8 mouse cellular contexts compared by ENCODE assay signal in genomic region chr17:28580396-28580795, GRCm38 (mm10). TPM values are rescaled to one million over a fixed set of nuclear protein-coding genes. Genes with fewer than 3 reads are reported as not detected.
DNase-seq lines count a peak whose midpoint lies in the region; ATAC-seq and TF ChIP-seq lines count a peak whose summit lies in the region.

No protein-coding gene starts in this region.

- no peaks in the 10 kb centered on the region for H3K27me3 ChIP-seq in midbrain, embryonic 14.5 days (ENCODE audit: control insufficient read depth, insufficient read depth, low read length)
- no peaks in the 10 kb centered on the region for H3K27me3 ChIP-seq in midbrain, embryonic 15.5 days (replicated peaks)
- H3K27me3 ChIP-seq in heart, postnatal 0 days (ENCODE audit: control insufficient read depth, insufficient read depth, low read length): peaks cover 6% of the 10 kb centered on the region; the same call in 1 of the 2 replicates
- H3K27me3 ChIP-seq in neural tube, embryonic 13.5 days: peaks cover 3% of the 10 kb centered on the region
- H3K27me3 ChIP-seq in forebrain, postnatal 0 days (ENCODE audit: insufficient read depth, low read length): no peaks in the 10 kb centered on the region

- TF ChIP-seq EP300 in heart, postnatal 0 days (IDR thresholded peaks at IDR 0.05; ENCODE audit: low read depth): no peak

- H3K36me3 ChIP-seq in midbrain, embryonic 14.5 days (ENCODE audit: control insufficient read depth, insufficient read depth, low read length): no peaks in the 10 kb centered on the region
- H3K36me3 ChIP-seq in midbrain, embryonic 15.5 days (replicated peaks): no peaks in the 10 kb centered on the region
- H3K36me3 ChIP-seq in heart, postnatal 0 days (replicated peaks; ENCODE audit: control insufficient read depth, insufficient read depth, low read length): no peaks in the 10 kb centered on the region
- H3K36me3 ChIP-seq in neural tube, embryonic 13.5 days: no peaks in the 10 kb centered on the region
- H3K36me3 ChIP-seq in forebrain, postnatal 0 days (ENCODE audit: insufficient read depth): no peaks in the 10 kb centered on the region; the same call in 1 of the 2 replicates

- peaks cover 6% of the 10 kb centered on the region for H3K4me1 ChIP-seq in midbrain, embryonic 14.5 days (ENCODE audit: control insufficient read depth, insufficient read depth, low read length)
- H3K4me1 ChIP-seq in midbrain, embryonic 15.5 days: peaks cover 8% of the 10 kb centered on the region; the same call in 1 of the 2 replicates
- H3K4me1 ChIP-seq in heart, postnatal 0 days (ENCODE audit: control insufficient read depth, insufficient read depth): no peaks in the 10 kb centered on the region
- peaks cover 15% of the 10 kb centered on the region for H3K4me1 ChIP-seq in neural tube, embryonic 13.5 days (replicated peaks)
- no peaks in the 10 kb centered on the region for H3K4me1 ChIP-seq in forebrain, postnatal 0 days (ENCODE audit: insufficient read depth)

- no peak overlapping the region for H3K4me3 ChIP-seq in midbrain, embryonic 14.5 days (replicated peaks; ENCODE audit: low read depth, low read length)
- no peak overlapping the region for H3K4me3 ChIP-seq in midbrain, embryonic 15.5 days
- no peak overlapping the region for H3K4me3 ChIP-seq in heart, postnatal 0 days (ENCODE audit: low read depth, low read length)
- H3K4me3 ChIP-seq in neural tube, embryonic 13.5 days: no peak overlapping the region
- no peak overlapping the region for H3K4me3 ChIP-seq in forebrain, postnatal 0 days (ENCODE audit: low read depth, low read length)

- no peak for ATAC-seq in midbrain, embryonic 14.5 days (ENCODE audit: low FRiP score, low TSS enrichment)
- ATAC-seq in midbrain, embryonic 15.5 days (replicated peaks): no peak
- peak; percentile 88 for ATAC-seq in heart, postnatal 0 days (ENCODE audit: insufficient read depth, low read depth)
- 0 out of 2 replicates have a peak, but pooled peaks have one; percentile 27 for ATAC-seq in neural tube, embryonic 13.5 days (ENCODE audit: low read depth)
- ATAC-seq in forebrain, postnatal 0 days: no peak

- TF ChIP-seq CTCF in heart, postnatal 0 days (IDR thresholded peaks at IDR 0.05; ENCODE audit: low read depth): no peak
- no peak for TF ChIP-seq CTCF in forebrain, postnatal 0 days (IDR thresholded peaks at IDR 0.05; ENCODE audit: low read depth)

- H3K27ac ChIP-seq in midbrain, embryonic 14.5 days (replicated peaks; ENCODE audit: low read depth, low read length): no peak overlapping the region
- H3K27ac ChIP-seq in midbrain, embryonic 15.5 days: no peak overlapping the region
- H3K27ac ChIP-seq in heart, postnatal 0 days (ENCODE audit: low read depth): no peak overlapping the region
- H3K27ac ChIP-seq in neural tube, embryonic 13.5 days (replicated peaks): no peak overlapping the region
- no peak overlapping the region for H3K27ac ChIP-seq in forebrain, postnatal 0 days (ENCODE audit: low read depth, low read length)

- no peak overlapping the region for H3K9ac ChIP-seq in midbrain, embryonic 14.5 days (replicated peaks; ENCODE audit: low read length)
- H3K9ac ChIP-seq in midbrain, embryonic 15.5 days: no peak overlapping the region
- H3K9ac ChIP-seq in heart, postnatal 0 days (replicated peaks; ENCODE audit: low read depth, low read length): no peak overlapping the region
- no peak overlapping the region for H3K9ac ChIP-seq in neural tube, embryonic 13.5 days
- H3K9ac ChIP-seq in forebrain, postnatal 0 days: no peak overlapping the region

- WGBS in midbrain, embryonic 14.5 days: 7% methylated on average over 9 of the region's 9 CpGs
- WGBS in midbrain, embryonic 15.5 days: 6% methylated on average over 9 of the region's 9 CpGs
- WGBS in heart, postnatal 0 days: 7% methylated on average over 9 of the region's 9 CpGs
- WGBS in neural tube, embryonic 13.5 days: 3% methylated on average over 9 of the region's 9 CpGs
- 4% methylated on average over 9 of the region's 9 CpGs for WGBS in forebrain, postnatal 0 days

- DNase-seq in midbrain, embryonic 14.5 days: peak; percentile 66
- DNase-seq in adipocyte (ENCODE audit: low spot score) (peak; percentile 90), liver (peak; percentile 70)
- DNase-seq in heart, postnatal 0 days (ENCODE audit: low spot score): peak; percentile 81
- no peak for DNase-seq in cerebellum, adult 11-12 months
- no peak for DNase-seq in forebrain, postnatal 0 days

- no peaks in the 10 kb centered on the region for H3K9me3 ChIP-seq in midbrain, embryonic 14.5 days (ENCODE audit: control insufficient read depth, low read length)
- H3K9me3 ChIP-seq in midbrain, embryonic 15.5 days: no peaks in the 10 kb centered on the region
- H3K9me3 ChIP-seq in heart, postnatal 0 days (replicated peaks; ENCODE audit: control insufficient read depth, low read length): no peaks in the 10 kb centered on the region
- H3K9me3 ChIP-seq in neural tube, embryonic 13.5 days: no peaks in the 10 kb centered on the region
- H3K9me3 ChIP-seq in forebrain, postnatal 0 days (ENCODE audit: low read length): no peaks in the 10 kb centered on the region

- H3K4me2 ChIP-seq in midbrain, embryonic 14.5 days (ENCODE audit: low read length): no peak overlapping the region
- no peak overlapping the region for H3K4me2 ChIP-seq in midbrain, embryonic 15.5 days
- no peak overlapping the region for H3K4me2 ChIP-seq in heart, postnatal 0 days (ENCODE audit: low read depth, low read length)
- no peak overlapping the region for H3K4me2 ChIP-seq in neural tube, embryonic 13.5 days
- H3K4me2 ChIP-seq in forebrain, postnatal 0 days (ENCODE audit: low read depth): no peak overlapping the region

RNA-seq across cellular contexts. Expression of gene Lhfpl5, which starts 5.0 kb away (rescaled TPM):
- 7.1 and 11.0 TPM in 2 replicates for polyA plus RNA-seq in midbrain, embryonic 14.5 days (2014; fragmentation: Nextera tagmentation; extraction: Ambion mirVana)
- polyA plus RNA-seq in midbrain, embryonic 15.5 days (2015; fragmentation: Nextera tagmentation; extraction: Ambion mirVana): 11.3 and 11.4 TPM in 2 replicates
- not detected in 2 replicates for total RNA-seq in heart, postnatal 0 days (2014; rRNA removed; ENCODE audit: low replicate concordance)
- polyA plus RNA-seq in heart, postnatal 0 days (2015; fragmentation: Nextera tagmentation; extraction: Ambion mirVana): 0.07 and 0.10 TPM in 2 replicates
- polyA plus RNA-seq in neural tube, embryonic 13.5 days (2015; fragmentation: Nextera tagmentation; extraction: Ambion mirVana): 7.9 and 8.2 TPM in 2 replicates
- total RNA-seq in forebrain, postnatal 0 days (2014; rRNA removed): 10.6 and 11.9 TPM in 2 replicates
- 11.4 and 13.2 TPM in 2 replicates for polyA plus RNA-seq in forebrain, postnatal 0 days (2015; fragmentation: Nextera tagmentation; extraction: Ambion mirVana)

RNA-seq across cellular contexts. Expression of gene Clps, which starts 19.8 kb away (rescaled TPM):
- not detected in 2 replicates for polyA plus RNA-seq in midbrain, embryonic 14.5 days (2014; fragmentation: Nextera tagmentation; extraction: Ambion mirVana)
- 0.36 TPM in 1 of 2 replicates, not detected in the other for polyA plus RNA-seq in midbrain, embryonic 15.5 days (2015; fragmentation: Nextera tagmentation; extraction: Ambion mirVana)
- not detected in 2 replicates for total RNA-seq in heart, postnatal 0 days (2014; rRNA removed; ENCODE audit: low replicate concordance)
- polyA plus RNA-seq in heart, postnatal 0 days (2015; fragmentation: Nextera tagmentation; extraction: Ambion mirVana): not detected in 2 replicates
- polyA plus RNA-seq in neural tube, embryonic 13.5 days (2015; fragmentation: Nextera tagmentation; extraction: Ambion mirVana): not detected in 2 replicates
- not detected in 2 replicates for total RNA-seq in forebrain, postnatal 0 days (2014; rRNA removed)
- not detected in 2 replicates for polyA plus RNA-seq in forebrain, postnatal 0 days (2015; fragmentation: Nextera tagmentation; extraction: Ambion mirVana)

RNA-seq across cellular contexts. Expression of gene Clpsl2, which starts 31.2 kb away (rescaled TPM):
- not detected in 2 replicates for polyA plus RNA-seq in midbrain, embryonic 14.5 days (2014; fragmentation: Nextera tagmentation; extraction: Ambion mirVana)
- polyA plus RNA-seq in midbrain, embryonic 15.5 days (2015; fragmentation: Nextera tagmentation; extraction: Ambion mirVana): not detected in 2 replicates
- total RNA-seq in heart, postnatal 0 days (2014; rRNA removed; ENCODE audit: low replicate concordance): not detected in 2 replicates
- polyA plus RNA-seq in heart, postnatal 0 days (2015; fragmentation: Nextera tagmentation; extraction: Ambion mirVana): not detected in 2 replicates
- polyA plus RNA-seq in neural tube, embryonic 13.5 days (2015; fragmentation: Nextera tagmentation; extraction: Ambion mirVana): not detected in 2 replicates
- not detected in 2 replicates for total RNA-seq in forebrain, postnatal 0 days (2014; rRNA removed)
- polyA plus RNA-seq in forebrain, postnatal 0 days (2015; fragmentation: Nextera tagmentation; extraction: Ambion mirVana): not detected in 2 replicates

RNA-seq across cellular contexts. Expression of gene Srpk1, which starts 42.1 kb away (rescaled TPM):
- 101 and 125 TPM in 2 replicates for polyA plus RNA-seq in midbrain, embryonic 14.5 days (2014; fragmentation: Nextera tagmentation; extraction: Ambion mirVana)
- 88.2 and 91.3 TPM in 2 replicates for polyA plus RNA-seq in midbrain, embryonic 15.5 days (2015; fragmentation: Nextera tagmentation; extraction: Ambion mirVana)
- total RNA-seq in heart, postnatal 0 days (2014; rRNA removed; ENCODE audit: low replicate concordance): 16.6 and 21.0 TPM in 2 replicates
- polyA plus RNA-seq in heart, postnatal 0 days (2015; fragmentation: Nextera tagmentation; extraction: Ambion mirVana): 29.3 and 29.9 TPM in 2 replicates
- polyA plus RNA-seq in neural tube, embryonic 13.5 days (2015; fragmentation: Nextera tagmentation; extraction: Ambion mirVana): 91.2 and 106 TPM in 2 replicates
- total RNA-seq in forebrain, postnatal 0 days (2014; rRNA removed): 55.4 and 69.6 TPM in 2 replicates
- polyA plus RNA-seq in forebrain, postnatal 0 days (2015; fragmentation: Nextera tagmentation; extraction: Ambion mirVana): 66.6 and 75.1 TPM in 2 replicates

RNA-seq across cellular contexts. Expression of gene Armc12, which starts 49.8 kb away (rescaled TPM):
- polyA plus RNA-seq in midbrain, embryonic 14.5 days (2014; fragmentation: Nextera tagmentation; extraction: Ambion mirVana): not detected in 2 replicates
- polyA plus RNA-seq in midbrain, embryonic 15.5 days (2015; fragmentation: Nextera tagmentation; extraction: Ambion mirVana): not detected in 2 replicates
- total RNA-seq in heart, postnatal 0 days (2014; rRNA removed; ENCODE audit: low replicate concordance): not detected in 2 replicates
- not detected in 2 replicates for polyA plus RNA-seq in heart, postnatal 0 days (2015; fragmentation: Nextera tagmentation; extraction: Ambion mirVana)
- not detected in 2 replicates for polyA plus RNA-seq in neural tube, embryonic 13.5 days (2015; fragmentation: Nextera tagmentation; extraction: Ambion mirVana)
- total RNA-seq in forebrain, postnatal 0 days (2014; rRNA removed): 0.15 TPM in 1 of 2 replicates, not detected in the other
- polyA plus RNA-seq in forebrain, postnatal 0 days (2015; fragmentation: Nextera tagmentation; extraction: Ambion mirVana): not detected in 2 replicates

Comparison
In these comparisons a context has a peak if more than half of its experiments do, and no peak if none do; other contexts are left out.
1. ATAC-seq: peak in heart, postnatal 0 days (single experiment) and neural tube, embryonic 13.5 days (single experiment); none in midbrain, embryonic 14.5 days (single experiment), midbrain, embryonic 15.5 days (single experiment) and forebrain, postnatal 0 days (single experiment).
2. DNase-seq: peak in midbrain, embryonic 14.5 days (single experiment), adipocyte (single experiment), heart, postnatal 0 days (single experiment) and liver (single experiment); none in cerebellum, adult 11-12 months (single experiment) and forebrain, postnatal 0 days (single experiment).